Mouse (Mus musculus): ENCODE measurements around the gene Kcnh7. TPM values are rescaled to one million over a fixed set of nuclear protein-coding genes. Genes with fewer than 3 reads are reported as not detected.
A peak's percentile ranks its signal among the peaks of the same experiment; 100 is the strongest.
"Not testable (repeated sequence)": the region's sequence is repeated elsewhere in the genome, so short reads cannot be mapped to it uniquely, and the experiment has no call there.

Gene Kcnh7
- total RNA-seq, 2 experiments from 2014 or later = 55.8 to 62.8 TPM

DNA sequence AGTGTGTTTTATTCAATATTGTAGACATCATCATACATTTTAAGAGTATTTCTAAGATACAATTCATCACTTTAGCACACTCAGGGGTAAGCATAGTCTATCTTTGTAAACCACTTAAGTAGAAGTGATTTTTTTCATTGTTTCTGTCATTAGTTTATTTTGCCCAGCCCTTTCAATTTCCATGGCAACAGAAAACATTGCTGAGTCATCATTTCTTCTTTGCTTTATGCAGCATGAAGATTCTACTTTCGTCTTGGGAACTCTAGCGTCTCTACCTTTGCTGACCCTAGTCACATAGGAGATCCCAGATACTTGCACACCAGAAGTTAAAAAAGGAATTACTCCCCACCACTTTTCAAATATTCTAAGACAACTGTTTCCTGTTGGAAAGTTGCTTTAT lies 456.4 kb downstream of the Kcnh7 start:
- no peak for DNase-seq
- intact Hi-C loops (cut with DNase I) = no loop called here

DNA sequence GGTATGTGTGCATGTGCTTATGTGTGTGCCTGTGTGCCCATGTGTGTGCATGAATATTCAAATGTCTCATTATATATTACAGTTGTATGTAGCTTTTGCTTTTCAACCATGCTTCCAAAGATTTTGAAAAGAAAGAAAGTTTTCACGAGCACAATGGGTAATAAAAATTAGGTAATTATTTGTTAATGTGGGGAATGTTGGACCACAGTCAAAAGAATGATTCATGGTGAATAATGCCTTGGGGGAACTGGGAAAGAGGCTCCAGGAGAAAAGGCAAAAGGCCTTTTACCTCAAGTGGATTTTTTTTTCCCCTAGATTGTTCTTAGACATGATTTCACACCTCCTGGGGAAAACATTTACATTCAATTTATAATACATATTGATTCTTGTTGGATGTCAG lies 458.1 kb downstream of the Kcnh7 start:
- no peak for DNase-seq
- intact Hi-C loops (cut with DNase I) = no loop called here

DNA sequence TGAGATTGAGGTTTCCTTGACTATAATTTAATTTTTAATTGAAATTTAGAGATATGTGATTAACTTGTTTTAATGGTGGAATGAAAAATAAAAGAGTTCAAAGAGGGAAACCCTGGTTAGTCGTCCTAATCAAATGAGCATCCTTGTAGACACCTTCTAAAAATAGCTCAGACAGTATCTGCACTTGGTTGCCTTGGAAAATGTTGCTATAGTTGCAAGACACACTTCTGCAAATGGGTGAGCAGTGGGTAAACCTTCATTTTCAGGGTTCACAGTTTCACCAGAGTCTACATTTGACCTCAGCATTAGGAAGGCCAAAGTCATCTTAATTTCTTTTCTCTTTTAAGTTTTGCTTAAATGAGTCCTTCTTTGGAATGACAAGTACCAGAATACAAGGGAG lies 465.7 kb downstream of the Kcnh7 start:
- intact Hi-C loops (cut with DNase I) = no loop called here
- no peak for DNase-seq

DNA sequence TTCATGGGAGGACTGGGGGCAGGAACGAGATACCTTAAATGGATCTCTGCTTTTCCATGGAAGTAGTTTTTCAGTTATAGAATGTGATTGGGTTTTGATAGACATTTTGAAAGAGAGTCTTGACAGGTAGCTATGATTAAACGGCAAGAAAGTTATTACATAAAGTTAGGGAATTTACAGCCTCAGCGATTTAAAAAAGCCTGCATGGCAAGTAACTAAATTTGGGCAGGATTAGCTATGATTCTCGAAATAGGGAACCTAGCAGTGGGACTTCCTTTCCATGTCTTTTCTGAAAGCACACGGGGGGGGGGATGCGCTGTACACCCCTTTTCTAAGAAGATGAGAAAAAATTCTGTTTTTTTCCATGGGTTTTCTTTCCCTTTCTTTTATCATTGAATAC lies 466.8 kb downstream of the Kcnh7 start:
- intact Hi-C loops (cut with DNase I) = no loop called here
- no peak for DNase-seq

DNA sequence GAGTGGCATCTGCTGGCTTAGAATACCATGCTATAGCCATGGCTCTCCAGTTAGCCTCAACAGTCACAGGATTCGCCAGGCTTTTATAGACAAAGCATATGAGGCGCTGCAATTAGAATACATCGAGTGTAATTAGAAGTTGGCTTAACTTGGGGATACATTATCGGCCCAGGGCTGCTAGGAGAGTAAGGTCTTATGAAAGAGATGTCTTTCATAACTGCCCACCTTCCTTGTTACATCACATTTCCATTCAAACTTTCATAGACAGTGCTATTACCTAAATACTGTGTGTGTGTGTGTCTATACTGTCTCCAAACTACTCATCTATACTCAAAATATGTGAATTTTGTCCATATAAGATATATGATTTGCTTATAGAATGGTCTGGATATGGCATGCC lies 468.8 kb downstream of the Kcnh7 start:
- DNase-seq = no peak
- intact Hi-C loops (cut with DNase I) = no loop called here

DNA sequence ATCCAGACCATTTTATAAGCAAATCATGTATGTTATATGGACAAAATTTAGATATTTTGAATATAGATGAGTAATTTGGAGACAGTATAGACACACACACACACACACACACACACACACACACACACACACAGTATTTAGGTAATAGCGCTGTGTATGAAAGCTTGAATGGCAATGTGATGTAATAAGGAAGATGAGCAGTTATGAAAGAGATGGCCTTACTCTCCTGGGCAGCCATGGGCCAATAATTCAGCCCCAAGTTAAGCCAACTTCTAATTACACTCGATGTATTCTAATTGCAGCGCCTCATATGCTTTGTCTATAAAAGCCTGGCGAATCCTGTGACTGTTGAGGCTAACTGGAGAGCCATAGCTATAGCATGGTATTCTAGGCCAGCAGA lies 469.7 kb downstream of the Kcnh7 start:
- intact Hi-C loops (cut with DNase I); DNase-seq: not testable (repeated sequence)

DNA sequence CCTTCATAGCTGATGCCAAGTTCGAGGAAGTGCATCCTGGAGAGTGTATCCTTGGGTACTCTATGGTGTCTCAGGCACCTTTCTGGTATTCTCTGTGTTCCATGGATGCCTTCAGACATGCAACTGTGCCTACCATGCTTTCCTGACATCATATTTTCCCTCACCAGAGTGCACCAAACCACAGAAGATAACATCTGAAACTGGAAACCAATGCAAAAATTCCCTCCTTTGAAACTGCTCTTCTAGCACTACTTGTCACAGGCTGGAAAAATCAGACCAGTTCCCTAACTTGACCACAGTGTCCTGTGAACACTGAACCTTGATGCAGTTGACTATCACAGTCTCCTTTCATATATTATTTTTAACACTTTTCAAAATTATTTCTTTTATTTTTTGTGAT lies 474.5 kb downstream of the Kcnh7 start:
- intact Hi-C loops (cut with DNase I) = no loop called here
- DNase-seq = no peak

DNA sequence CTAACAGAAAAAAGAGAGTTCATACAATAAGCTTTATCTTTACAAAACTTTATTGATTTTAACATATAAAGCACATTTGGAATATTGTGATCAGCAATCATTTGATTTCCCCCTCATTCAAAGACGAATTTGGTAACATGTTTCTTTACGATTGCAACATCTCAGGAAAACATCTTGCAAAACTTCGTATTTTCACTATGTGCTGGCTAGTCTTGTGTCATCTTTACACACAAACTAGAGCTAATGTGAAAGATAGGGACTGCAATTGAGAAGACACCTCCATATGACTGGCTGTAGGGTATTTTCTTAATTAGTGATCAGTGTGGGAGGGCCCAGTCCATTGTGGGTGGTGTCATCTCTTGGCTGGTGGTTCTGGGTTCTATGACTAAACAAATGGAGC lies 477.8 kb downstream of the Kcnh7 start:
- intact Hi-C loops (cut with DNase I) = no loop called here
- no peak for DNase-seq

DNA sequence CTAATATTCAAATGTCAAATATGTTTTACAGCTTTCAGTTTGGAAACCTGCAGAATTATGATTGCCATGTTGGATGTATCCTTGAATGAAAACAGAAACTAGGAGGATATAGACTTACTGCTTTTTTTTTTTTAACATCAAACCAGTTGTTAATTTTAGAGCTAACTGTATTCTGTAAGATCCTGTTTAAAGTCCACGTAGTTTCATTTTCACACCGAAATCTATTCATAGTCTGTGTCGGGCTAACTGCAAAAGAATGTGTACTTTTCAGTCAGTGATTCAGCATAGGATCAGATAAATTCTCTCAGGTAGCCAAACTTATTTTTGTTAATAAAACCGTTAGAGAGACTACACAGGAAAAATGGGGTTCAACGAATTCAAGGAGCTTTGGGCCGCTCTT lies 498.2 kb downstream of the Kcnh7 start:
- DNase-seq = no peak
- intact Hi-C loops (cut with DNase I) = no loop called here

DNA sequence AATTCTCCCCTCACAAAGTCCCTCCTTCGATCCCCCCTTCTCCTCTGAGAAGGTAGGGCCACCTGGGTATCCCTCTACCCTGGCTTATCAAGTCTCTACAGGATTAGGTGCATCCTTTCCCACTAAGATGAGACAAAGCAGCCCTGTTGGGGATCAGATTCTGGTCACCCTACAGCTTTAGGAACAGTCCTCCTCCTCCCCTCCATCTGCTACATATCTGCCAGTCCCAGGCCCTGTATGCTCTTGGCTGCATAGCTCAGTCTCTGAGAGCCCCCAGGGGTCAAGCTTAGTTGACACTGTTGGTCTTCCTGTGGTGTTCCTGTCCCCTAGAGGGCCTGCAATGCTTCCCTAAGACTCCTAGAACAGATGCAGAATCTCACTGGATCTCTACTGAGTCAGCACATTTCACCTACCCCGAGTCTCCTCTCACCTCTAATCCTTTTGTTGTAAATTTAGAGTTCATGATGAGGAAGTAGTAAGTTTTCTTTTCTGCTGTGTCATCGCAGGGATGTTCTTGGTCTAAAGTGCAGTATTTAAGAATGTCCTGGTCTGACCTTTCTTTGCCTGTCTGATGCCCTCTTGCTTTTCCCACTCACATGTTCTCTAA lies 499.0 kb downstream of the Kcnh7 start:
- intact Hi-C loops (cut with DNase I) = no loop called here
- no peak for DNase-seq

DNA sequence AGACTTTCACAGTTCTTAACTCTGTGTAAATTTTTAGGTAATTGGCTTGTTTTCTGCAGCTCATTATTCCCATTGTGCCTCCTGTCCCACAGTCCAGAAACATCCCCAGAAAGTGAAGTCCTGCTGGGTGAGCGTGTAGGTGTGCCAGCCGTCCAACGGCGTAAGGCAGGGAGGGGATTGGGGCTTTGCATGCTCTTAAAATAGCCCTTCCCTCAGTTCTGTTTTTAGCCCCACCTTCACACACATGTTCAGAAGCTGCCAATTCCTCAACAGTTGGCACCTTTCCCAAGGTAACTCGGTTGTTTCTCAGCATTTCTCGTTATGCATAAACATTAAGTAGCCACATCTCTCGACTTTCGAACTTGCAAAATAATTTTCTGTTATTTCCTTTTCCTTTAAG lies 502.4 kb downstream of the Kcnh7 start:
- intact Hi-C loops (cut with DNase I) = no loop called here
- no peak for DNase-seq

DNA sequence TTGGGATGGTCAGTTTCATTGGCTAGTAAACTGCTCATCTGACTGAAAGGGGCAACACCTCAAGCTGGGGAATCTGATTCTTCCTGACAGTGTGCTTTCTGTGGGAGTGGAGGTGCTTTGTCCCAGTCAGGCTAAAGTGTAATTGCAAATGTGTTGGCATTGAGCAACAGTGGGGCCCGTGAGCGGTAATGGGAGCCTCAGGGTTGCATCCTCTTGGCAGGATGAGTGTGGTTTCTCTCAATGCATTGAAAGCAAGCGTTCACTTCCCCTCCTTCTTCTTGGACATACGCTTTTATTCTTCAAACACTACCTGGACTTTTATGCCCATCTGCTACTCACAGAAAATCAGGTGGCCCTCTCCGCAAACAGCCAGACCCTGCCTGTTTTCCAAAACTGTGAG lies 511.3 kb downstream of the Kcnh7 start:
- no peak for DNase-seq
- intact Hi-C loops (cut with DNase I) = no loop called here

DNA sequence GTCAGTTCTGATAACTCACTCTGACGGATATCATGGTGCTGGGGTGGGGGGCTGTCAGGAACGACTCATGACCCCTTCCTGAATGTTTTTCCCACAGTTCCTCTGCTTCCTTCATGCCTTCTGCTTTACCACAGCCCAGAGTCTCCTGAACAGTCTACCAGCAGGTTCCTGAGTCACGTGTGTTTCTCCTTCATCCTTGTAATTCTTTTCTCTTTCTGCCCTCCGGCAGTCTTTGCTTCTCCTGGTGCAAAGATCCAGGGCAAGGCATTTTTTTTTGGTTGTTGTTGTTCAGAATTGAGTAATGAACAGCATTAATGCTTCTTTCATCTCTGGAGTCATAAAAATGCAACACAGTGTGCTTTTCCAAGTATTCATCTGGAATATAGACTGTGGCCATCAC lies 513.3 kb downstream of the Kcnh7 start:
- intact Hi-C loops (cut with DNase I) = no loop called here
- DNase-seq = no peak

DNA sequence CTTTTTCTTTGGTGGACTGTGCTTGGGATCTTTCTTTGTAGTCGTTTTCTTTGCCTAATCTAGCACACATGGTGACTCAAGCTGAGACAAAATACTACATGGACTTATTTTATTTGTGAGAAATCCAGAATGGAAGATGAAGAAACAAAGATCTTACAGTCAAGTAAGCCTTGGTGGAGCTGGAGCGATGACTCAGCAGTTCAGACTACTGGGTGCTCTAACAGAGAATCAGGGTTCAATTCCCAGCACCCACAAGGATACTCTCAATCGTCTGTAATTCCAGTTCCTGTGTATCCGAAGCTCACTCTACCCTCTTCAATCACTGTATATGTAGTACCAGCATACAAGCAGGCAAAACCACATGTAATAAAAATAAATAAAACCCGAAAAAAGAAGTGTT lies 513.8 kb downstream of the Kcnh7 start:
- intact Hi-C loops (cut with DNase I) = no loop called here

DNA sequence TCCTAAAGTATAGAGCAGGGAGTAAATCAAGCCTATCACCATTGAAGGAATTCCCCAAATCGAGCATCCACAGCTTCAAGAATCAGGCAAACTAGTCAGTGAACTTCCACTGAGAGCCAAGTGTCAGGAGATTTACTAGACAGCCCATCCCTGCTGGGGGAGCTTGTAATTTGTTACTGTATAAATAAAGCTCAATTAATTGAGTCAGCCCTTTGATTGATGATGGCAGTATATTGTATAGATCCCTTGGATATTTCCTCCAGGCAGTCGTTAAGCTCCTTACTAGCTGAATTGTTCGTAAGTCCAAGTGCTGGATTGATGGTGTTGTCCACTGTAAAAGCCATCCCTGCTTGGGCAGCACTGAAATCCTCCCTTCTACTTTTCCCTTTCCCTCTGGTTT lies 514.2 kb downstream of the Kcnh7 start:
- intact Hi-C loops (cut with DNase I) = no loop called here

More for the DNA sequence above, 513.8 kb downstream of the Kcnh7 start:
- DNase-seq = no peak

DNA sequence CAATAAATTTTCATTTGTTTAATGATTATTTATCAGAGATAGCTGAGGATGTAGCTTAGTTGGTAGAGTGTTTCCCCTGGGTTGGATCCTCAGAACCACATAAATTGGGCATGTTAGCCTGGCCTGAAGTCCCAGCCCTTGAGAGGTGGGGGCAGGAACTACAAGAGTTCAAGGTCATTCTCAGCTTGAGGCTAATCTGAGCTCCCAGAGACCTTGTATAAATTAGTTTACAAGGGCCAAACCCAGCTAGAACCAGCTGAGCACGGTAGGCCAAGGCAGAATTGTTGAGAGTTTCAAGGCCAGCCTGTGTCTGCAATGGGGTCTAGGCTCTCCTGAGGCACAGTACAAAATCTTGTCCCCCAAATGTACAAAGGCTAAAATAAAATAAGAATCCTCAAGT lies 518.6 kb downstream of the Kcnh7 start:
- intact Hi-C loops (cut with DNase I) = no loop called here
- no peak for DNase-seq

More for the DNA sequence above, 514.2 kb downstream of the Kcnh7 start:
- DNase-seq = no peak

DNA sequence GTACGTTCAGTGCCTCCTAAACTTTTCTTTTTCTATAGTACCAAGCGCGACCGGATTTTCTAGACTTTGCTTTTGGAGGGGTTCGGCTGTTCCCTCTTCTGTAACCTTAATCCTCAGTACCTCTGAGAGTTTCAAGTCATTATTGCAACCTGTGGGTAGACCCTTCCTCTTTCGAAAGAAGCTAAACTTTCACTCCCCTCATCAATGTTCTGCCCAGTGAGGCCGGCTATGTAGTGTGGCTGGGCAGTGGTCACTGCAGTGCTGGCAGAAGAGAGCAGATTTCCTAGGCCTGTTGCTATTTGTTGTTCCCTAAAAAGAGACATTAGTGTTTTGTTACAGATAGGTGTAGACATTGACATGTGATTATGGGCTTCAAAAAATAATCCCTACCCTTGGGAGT lies 519.2 kb downstream of the Kcnh7 start:
- intact Hi-C loops (cut with DNase I) = no loop called here
- no peak for DNase-seq

DNA sequence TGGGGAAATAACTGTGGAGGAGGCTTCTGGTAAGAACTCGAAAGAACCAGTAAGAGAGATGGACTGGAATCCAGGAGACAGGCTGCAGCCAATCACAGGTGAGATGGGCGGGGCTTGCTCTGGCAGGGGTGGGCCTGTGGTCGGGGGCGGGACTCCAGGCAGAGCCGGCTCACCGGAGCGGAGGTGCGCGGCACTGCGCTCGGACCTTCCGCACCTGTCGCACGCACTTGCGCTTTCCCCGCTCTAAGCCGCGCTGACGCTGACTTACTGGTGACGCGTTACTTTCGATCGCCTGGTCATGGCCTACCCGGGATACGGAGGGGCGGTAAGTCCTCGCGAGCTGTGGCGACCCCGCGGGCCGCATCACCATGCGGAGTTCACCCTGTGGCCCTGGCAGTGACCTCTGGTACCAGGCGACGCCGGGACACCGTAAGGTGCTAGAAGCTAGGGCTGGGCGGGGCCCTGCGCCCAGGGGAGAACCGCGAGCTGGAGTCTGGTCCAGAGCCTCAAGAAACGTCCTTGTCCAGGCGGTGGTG lies 519.9 kb downstream of the Kcnh7 start, which contains the start of gene Gca:
Gene Gca, plus strand, starts transcription at position 151 of the 536 bp plus-strand sequence.
- peak; percentile 87 for DNase-seq
- intact Hi-C loops (cut with DNase I) = no loop called here

DNA sequence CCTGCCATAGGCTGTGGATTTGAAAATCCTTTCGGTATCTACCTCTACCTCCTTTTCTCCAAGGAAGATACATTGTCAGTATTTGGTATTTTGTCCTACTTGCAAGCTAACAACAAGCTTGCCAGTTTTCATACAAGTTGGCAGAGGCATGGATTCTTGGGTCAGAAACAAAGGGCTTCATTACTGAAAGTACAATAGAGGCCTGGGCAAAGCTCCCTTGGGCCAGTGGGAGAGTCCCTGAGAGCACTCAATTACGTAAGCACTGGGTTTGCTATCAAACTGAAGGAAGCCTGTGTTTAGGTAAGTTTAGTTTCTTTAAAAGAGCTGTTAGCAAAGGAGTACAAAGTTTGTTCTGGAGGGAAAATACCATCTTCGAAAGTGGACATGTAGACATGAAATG lies 521.5 kb downstream of the Kcnh7 start:
- no peak for DNase-seq
- intact Hi-C loops (cut with DNase I) = no loop called here

DNA sequence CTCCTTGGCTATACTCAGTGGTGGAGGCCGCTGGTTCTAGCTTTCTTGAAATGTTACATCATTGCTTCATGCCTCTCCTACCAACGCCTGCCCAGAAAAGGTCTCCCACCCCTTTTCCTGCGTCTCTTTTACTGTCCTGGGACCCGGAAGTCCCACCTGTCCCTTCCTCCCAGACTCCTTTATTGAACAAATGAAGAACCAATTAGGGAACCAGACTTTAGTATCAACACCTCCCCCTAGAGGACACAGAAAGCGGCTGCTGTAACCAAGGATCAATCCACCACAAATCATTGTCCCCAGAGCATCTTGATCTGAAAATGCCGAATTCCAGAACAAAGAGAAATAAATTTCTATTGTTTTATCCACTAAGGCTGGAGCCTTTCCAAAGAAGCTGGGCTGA lies 523.5 kb downstream of the Kcnh7 start:
- DNase-seq = no peak
- intact Hi-C loops (cut with DNase I) = no loop called here

DNA sequence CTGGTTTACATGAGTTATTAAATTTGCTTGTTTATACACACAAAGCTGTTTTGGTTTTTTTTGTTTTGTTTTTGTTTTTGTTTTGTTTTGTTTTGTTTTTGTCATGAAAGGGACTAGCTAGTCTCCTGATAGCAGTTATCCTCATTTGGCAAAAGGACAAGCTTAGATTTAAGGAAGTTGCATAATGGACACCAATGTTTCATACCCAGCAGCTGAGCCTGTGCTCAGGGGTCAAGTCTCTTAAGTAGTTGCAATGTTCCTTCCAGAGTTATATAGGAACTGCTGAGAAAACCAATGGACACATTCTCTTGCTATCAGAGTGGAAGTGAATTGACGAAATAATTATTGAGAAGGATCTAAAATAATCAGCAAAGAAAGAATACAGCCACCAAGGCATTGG lies 528.0 kb downstream of the Kcnh7 start:
- intact Hi-C loops (cut with DNase I) = loop anchor here (10.0 kb wide), 1 partner anchor 799 kb away; no protein-coding TSS in a partner anchor

DNA sequence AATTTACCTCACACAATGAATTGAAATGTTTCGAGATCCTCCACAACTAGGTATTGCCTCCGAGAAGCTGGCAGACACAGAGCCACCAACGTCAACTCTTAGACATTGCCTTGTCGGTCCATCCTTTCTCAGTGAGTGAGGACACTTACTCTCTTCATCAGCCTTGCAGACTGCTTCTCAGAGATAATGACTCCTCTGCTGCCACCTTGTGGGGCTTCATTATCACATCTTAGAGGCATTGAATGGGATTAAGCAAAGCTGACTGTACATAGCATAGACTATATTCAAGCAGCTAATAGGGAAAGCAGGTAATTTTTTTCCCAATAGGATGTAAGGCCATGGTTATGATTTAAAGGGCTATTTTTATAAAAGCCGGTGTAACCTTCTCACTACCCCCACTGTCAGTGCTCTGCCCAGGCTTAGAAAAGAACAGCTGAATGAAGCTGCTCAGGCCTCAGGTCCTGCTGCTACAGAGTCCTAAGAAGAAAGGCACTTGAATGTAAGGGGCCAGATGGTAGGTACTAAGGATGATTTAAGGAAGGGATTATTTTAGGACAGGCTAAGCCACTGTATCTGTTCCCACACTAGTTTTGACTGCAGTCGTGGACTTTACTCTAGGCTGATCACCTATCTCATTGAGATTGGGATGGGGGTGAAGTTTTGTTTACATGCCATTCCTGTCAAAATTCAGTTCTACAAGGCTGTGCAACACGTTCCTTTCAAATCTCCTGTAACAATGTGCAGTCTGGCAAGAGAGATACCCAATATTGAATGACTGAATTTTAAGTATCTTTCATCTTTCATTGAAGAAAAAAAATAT lies 529.4 kb downstream of the Kcnh7 start:
- intact Hi-C loops (cut with DNase I) = loop anchor here (10.0 kb wide), 1 partner anchor 800 kb away; no protein-coding TSS in a partner anchor
- peak; percentile 69 for DNase-seq

More for the DNA sequence above, 528.0 kb downstream of the Kcnh7 start:
- DNase-seq = no peak

Measured in left cerebral cortex, postnatal 4 days (tissue).